Mouse (Mus musculus) testis, adult 2 months (tissue): ENCODE results near the gene Unc119b. TPM values are rescaled to one million over a fixed set of nuclear protein-coding genes. Genes with fewer than 3 reads are reported as not detected.
"Not testable (repeated sequence)": the region's sequence is repeated elsewhere in the genome, so short reads cannot be mapped to it uniquely, and the experiment has no call there.

Source experiments
- H3K27ac ChIP-seq: fragments of 200-500 bp; 2 replicates; pipeline ENCODE4 v1.5.1; 2012; ENCODE audit warnings: low read depth, low read length; ENCODE audit not compliant: control insufficient read depth, insufficient read depth
- H3K27me3 ChIP-seq: fragments of 200-500 bp; 2 replicates; pipeline ENCODE4 v1.6.1; 2012; ENCODE audit warnings: mild to moderate bottlenecking, low read length, moderate library complexity; ENCODE audit not compliant: control insufficient read depth, insufficient read depth
- H3K36me3 ChIP-seq: fragments of 200-500 bp; 2 replicates; pipeline ENCODE4 v1.6.1; 2012; ENCODE audit warnings: mild to moderate bottlenecking, low read length; ENCODE audit not compliant: control insufficient read depth, insufficient read depth
- H3K4me1 ChIP-seq: fragments of 200-500 bp; 2 replicates; pipeline ENCODE4 v1.6.1; 2012; ENCODE audit warnings: low read length; ENCODE audit not compliant: control insufficient read depth, insufficient read depth
- H3K4me3 ChIP-seq: fragments of 200-500 bp; 2 replicates; pipeline ENCODE4 v1.5.1; 2012; ENCODE audit warnings: low read depth, mild to moderate bottlenecking, low read length, moderate library complexity, mixed read lengths; ENCODE audit not compliant: control insufficient read depth
- CTCF ChIP-seq: fragments of 200-500 bp; IDR thresholded peaks from 2 replicates; pipeline ENCODE4 v1.5.1; 2012; ENCODE audit warnings: low read depth, mild to moderate bottlenecking, inconsistent platforms, low read length, moderate library complexity; ENCODE audit not compliant: control insufficient read depth, insufficient read depth, insufficient replicate concordance
- POLR2A ChIP-seq: fragments of 200-500 bp; IDR thresholded peaks from 2 replicates; pipeline ENCODE4 v1.6.1; 2012; ENCODE audit warnings: low read depth, mild to moderate bottlenecking, inconsistent platforms, low read length, moderate library complexity; ENCODE audit not compliant: control insufficient read depth
- polyA plus RNA-seq: library from polyadenylated mRNA; depleted of rRNA; stranded (reverse); fragments of >200 nt; gene quantifications from 2 replicates; pipeline ENCODE4 v1.2.3, GENCODE M21; 2012

The Unc119b gene
- polyA plus RNA-seq, 1 experiment: 15.7 TPM

- Histone ChIP-seq H3K36me3 (no peaks in the 10 kb centered on the region), H3K27me3 (no peaks in the 10 kb centered on the region), H3K4me3 (no peak overlapping the region), H3K4me1 (peaks cover 6% of the 10 kb centered on the region), H3K27ac (no peak overlapping the region)
- TF ChIP-seq POLR2A: no peak
- TF ChIP-seq CTCF: no peak
Observed at GRCm38 (mm10) chr5:115114501-115114900, 20.3 kb downstream of the Unc119b start.

GRCm38 (mm10) chr5:115113244-115113643 lies 21.5 kb downstream of the Unc119b start:
- Histone ChIP-seq H3K27me3 (no peaks in the 10 kb centered on the region), H3K27ac (no peak overlapping the region), H3K4me3 (no peak overlapping the region), H3K4me1 (no peaks in the 10 kb centered on the region), H3K36me3 (no peaks in the 10 kb centered on the region)
- TF ChIP-seq POLR2A (no peak), CTCF (no peak)

- H3K4me3 ChIP-seq: no peak overlapping the region
- H3K27ac ChIP-seq: no peak overlapping the region
- no peak for TF ChIP-seq CTCF
- TF ChIP-seq POLR2A: no peak
- H3K4me1 ChIP-seq: no peaks in the 10 kb centered on the region
- no peaks in the 10 kb centered on the region for H3K36me3 ChIP-seq
- no peaks in the 10 kb centered on the region for H3K27me3 ChIP-seq
Observed at GRCm38 (mm10) chr5:115111156-115111555, 23.6 kb downstream of the Unc119b start.

GRCm38 (mm10) chr5:115103253-115103652 lies 31.5 kb downstream of the Unc119b start:
- H3K27me3 ChIP-seq, H3K27ac ChIP-seq, H3K4me3 ChIP-seq, H3K36me3 ChIP-seq, H3K4me1 ChIP-seq: not testable (repeated sequence)

- Histone ChIP-seq H3K27ac (no peak overlapping the region), H3K4me1 (no peaks in the 10 kb centered on the region), H3K27me3 (no peaks in the 10 kb centered on the region), H3K36me3 (no peaks in the 10 kb centered on the region), H3K4me3 (no peak overlapping the region)
- TF ChIP-seq CTCF: no peak
- TF ChIP-seq POLR2A: no peak
Observed at GRCm38 (mm10) chr5:115102231-115102630, 32.5 kb downstream of the Unc119b start.

GRCm38 (mm10) chr5:115100473-115100872 lies 34.3 kb downstream of the Unc119b start:
- Histone ChIP-seq H3K4me1 (no peaks in the 10 kb centered on the region), H3K27ac (no peak overlapping the region), H3K36me3 (peaks cover 2% of the 10 kb centered on the region; the same call in 1 of the 2 replicates), H3K4me3 (no peak overlapping the region), H3K27me3 (no peaks in the 10 kb centered on the region)
- TF ChIP-seq CTCF (no peak), POLR2A (no peak)

GRCm38 (mm10) chr5:115099991-115100390 lies 34.8 kb downstream of the Unc119b start:
- Histone ChIP-seq H3K36me3 (peaks cover 2% of the 10 kb centered on the region; the same call in 1 of the 2 replicates), H3K27me3 (no peaks in the 10 kb centered on the region), H3K4me3 (no peak overlapping the region), H3K27ac (no peak overlapping the region), H3K4me1 (no peaks in the 10 kb centered on the region)
- TF ChIP-seq POLR2A (no peak), CTCF (no peak)

GRCm38 (mm10) chr5:115099530-115099929 lies 35.2 kb downstream of the Unc119b start:
- H3K4me1 ChIP-seq: no peaks in the 10 kb centered on the region
- no peaks in the 10 kb centered on the region for H3K27me3 ChIP-seq
- no peak overlapping the region for H3K27ac ChIP-seq
- TF ChIP-seq POLR2A (no peak), CTCF (no peak)
- peaks cover 4% of the 10 kb centered on the region; the same call in 1 of the 2 replicates for H3K36me3 ChIP-seq
- no peak overlapping the region for H3K4me3 ChIP-seq
